Mouse (Mus musculus) layer of hippocampus, postnatal 36 days (tissue): ENCODE results near the gene Atp6ap1l. TPM values are rescaled to one million over a fixed set of nuclear protein-coding genes. Genes with fewer than 3 reads are reported as not detected.

Experiments
- DNase-seq, 2 experiments: peaks; one replicate each; pipeline ENCODE4 v3.0.0; 2022
- total RNA-seq, 2 experiments: library from RNA; stranded (reverse); gene quantifications; 2 replicates each; pipeline ENCODE4 v1.2.3; 2021

Atp6ap1l gene
- total RNA-seq, 2 experiments from 2014 or later: 1.9 to 2.0 TPM

DNA sequence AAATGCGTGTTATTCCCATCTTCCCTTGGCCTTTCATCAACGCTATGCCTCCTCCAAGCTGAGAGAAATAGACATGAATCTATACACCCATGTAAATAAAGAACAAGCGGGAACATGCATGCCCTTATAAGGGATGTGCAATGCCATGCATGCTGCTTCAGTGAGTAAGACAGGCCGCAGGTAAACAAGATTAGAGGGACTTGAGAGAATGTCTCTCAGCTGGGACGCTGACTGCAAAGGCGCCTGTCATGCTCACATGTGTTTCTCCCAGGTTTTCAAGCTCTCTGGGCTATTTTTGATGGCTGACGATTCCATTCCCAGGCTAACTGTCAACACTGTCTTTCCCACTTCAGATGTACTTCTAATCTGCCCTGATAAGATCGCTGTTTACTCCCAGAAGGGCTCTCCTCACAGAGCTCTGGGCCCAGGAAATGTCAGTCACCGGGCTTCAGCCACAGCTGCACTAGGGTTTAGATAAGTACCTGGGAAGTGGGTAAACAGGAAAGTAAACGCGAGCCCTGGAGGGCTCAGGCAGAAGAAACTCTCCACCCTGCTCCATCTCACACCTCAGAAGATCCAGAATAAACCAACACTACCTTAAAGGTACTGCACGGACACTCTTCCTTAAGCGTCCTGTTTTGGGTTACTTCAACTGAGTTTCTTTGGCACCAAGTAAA lies 19.2 kb downstream of the Atp6ap1l start:
- DNase-seq: no peak

DNA sequence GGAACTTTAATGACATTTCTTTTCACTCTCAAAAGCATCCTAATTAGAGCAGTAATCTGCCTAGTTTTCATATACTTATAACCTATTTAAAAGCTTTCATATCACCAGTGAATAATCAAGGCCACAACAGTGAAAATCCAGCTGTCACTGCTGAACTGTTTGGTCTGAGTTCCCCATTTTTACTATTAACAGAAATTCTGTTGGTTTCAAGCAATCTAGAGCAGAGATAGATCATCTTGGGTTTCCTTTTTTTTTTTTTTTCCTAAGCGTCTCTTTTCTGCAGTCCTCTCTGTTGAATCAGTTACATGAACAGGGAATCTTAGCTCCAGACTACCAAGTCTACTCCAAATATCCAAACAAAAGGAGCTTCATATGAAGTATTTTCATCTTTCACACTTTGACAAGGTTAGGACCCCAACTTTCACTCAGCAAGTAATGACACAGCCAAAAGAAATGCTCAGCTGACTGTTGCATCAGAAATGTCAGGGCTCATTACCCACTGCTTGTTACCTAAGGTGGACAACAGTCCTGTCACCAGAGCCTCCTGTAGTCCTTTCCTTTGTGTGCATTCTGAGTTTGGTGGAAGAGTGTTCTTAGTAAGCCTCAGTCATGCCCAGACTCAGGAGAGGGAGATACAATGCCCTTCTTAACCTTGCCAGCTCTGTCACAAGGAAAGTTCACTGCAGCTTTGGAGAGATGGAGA lies 23.3 kb downstream of the Atp6ap1l start:
- no peak for DNase-seq

DNA sequence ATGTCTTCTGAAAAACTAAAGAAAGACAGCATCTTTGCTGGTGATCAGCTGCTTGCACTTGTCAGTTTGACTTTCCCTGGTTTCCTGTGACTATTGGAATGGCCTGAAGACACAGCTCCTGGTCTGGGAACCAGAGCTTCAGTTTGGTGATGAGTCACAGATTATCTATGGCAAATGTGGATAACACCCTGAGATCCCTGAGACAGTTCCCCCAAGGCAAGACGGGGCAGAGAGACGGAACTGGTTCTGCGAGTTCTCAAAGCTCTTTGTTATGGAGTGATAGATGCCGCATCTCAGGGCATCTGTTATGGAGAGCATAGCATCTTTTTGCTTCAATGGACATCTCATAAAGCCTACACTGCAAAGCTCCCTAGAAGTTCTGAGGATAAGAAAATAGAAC lies 33.6 kb downstream of the Atp6ap1l start:
- no peak for DNase-seq

DNA sequence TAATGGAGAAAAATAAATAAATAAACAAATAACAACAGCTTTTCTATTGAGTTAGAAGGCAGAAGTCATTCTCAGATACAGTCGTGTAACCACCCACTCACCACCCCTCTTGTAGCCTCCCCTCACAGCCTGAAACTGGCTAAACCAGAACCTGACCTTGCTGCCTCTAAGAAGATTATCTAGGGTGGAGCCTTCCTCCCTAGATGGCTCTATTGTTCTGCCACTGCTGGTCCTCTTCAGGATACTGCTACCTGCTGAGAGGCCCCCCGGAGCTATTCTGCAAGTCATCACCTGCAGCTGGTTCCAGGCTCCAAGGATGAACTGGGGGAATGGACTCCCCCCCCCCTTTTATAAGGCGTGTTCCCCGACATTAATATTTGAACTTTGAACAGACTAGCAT lies 36.0 kb downstream of the Atp6ap1l start:
- no peak for DNase-seq

DNA sequence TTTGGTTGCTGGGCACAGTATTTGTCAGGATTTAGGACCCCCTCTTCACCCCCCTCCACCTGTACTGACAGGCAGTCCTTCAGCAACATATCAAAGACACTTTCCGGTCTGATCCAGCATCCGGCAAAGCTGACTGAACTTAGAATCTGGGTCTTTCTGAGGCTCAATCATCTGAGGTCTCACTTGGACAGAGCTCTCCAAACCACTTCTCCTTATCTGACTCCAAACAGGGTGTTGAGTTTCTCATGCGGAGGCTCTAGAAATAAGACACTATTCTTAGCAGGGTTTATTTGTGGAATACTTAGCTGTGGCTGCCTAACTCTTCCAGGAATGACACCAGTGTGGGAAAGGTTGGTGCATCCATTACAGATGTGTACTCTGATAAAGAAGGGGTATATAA lies 43.0 kb downstream of the Atp6ap1l start:
- DNase-seq: no peak

DNA sequence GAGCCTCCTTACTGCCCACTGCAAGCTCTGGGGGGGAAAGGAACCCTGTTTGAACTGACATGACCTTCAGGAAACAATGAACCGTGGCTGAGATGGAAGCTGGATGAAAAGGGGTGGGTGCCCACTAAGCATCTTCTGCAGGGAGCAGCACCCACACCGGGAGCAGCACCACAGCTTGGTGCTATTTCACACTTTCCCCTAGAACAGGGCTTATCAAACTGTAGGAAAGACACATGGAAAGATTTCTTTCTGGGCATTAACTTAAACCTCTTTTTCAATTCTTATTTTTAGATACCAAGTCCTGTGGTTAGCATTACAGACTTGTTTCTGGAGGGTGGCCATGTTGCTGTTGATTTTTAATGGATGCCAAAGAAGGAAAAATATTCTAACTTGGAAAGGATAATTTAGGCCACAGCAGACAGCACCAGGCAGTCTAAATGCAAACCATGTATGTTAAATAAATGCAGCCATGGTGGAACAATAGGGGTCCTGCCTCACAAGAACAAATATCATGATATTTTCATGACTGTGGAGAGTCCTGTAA lies 44.2 kb downstream of the Atp6ap1l start:
- DNase-seq: no peak

DNA sequence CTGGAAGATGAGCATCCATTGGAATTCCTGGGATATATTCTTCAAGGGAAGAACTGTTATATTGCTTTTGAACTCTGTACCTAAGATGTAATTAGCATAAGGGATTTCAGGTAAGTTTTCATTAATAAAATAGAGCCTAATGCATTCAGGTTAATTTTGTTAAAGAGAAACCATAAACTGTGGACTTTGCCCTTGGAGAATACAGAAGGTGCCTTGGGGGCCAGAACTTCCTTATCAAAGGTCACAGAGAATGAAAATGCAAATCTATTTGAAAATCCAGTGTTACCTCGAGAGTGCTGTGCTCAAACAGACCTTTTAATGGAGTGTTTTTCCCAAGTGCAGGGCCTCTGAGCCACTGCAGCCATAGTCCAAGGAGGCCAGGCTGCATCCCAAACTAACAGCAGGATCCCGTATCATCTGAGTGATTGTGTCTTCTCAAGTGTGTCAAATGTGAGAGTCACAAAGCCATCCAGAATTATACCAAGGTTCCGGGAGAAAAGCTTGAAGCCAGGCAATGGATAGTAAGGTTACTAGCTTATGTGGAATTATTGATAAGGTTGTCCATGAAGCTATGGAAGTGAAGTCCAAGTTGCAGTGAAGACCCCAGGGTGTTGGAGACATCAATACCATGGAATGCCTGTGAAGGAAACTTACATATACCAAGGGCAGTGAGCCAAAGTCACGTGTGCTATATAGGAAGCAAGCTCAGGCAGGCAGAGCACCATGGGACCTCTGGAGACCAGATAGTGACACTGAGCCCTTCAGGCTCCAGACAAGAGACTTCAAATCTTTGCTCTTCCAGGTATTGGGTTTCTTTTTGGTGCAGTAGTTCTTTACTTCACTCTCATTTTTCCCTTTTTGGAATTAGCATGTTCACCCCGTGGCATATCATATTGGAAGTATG lies 52.2 kb downstream of the Atp6ap1l start:
- no peak for DNase-seq

DNA sequence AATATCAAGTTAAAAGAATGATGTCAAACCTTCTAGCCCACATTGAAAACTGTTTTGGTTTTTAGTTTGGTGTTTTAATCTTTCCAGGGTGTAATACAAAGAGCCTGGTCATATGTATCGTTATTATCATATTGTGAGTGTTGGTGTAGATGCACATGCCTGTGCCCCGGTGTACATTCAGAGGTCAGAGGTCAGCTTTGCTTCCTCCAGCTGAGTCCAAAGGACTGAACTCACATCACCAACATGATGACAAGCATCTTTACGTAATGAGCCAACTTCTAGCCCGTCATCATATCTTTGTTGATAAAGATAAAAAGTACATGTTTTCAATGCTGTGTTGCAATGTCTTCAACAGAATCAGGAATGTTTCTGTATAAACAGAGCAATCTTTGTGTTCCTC lies 53.4 kb downstream of the Atp6ap1l start:
- no peak for DNase-seq

DNA sequence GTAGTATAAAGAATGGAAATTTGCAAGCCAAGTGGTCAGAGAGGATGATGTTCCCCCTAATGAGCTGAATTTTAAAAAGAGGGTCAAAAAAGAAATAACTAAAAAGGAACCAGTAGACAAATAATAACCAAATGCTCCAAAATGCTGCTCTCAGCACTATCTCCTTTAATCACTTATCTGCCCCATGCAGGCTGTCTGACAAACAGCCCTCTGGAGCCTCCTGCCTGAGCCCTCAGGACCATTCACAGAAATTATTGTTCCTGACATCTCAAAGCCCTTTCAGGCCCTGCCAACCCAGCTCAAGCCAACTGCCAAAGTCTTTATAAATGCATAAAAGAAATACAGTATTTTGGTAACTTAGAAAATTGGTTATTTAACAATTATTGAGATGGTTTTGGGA lies 61.0 kb downstream of the Atp6ap1l start:
- no peak for DNase-seq

DNA sequence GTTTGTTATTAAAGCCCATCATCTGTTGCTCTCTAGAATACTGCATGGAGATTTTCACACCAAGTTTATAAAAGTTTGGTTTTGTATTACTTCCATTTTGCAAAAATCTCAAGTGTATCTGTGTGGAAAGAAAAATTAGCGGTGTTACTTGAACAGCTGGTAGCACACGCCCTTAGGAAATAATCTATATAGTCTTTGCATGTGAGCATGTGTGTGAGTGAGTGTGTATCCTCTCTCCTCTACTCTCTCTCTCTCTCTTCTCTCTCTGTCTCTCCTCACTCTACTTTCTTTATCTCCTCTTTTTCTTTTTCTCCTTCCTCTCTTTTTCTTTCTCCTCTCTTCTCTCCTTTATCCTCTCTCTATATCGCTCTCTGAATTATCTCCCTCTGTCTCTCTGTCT lies 61.7 kb downstream of the Atp6ap1l start:
- no peak for DNase-seq

DNA sequence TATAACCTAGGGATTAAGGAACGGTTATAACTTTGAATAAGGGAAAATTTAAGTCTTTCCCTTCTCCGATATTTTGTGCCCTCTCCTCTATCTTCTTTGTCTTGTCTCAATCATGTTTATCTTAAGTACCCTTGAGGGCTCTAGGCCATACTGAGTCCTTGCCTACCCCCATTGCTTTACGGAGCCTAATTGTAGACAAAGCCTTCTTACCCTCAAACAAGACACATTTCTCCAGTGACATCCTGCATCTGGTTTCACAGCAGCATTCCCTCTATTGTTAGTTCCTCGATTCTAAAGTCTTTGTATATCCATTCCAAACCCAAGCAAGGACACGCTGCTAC lies 64.0 kb downstream of the Atp6ap1l start:
- no peak for DNase-seq

DNA sequence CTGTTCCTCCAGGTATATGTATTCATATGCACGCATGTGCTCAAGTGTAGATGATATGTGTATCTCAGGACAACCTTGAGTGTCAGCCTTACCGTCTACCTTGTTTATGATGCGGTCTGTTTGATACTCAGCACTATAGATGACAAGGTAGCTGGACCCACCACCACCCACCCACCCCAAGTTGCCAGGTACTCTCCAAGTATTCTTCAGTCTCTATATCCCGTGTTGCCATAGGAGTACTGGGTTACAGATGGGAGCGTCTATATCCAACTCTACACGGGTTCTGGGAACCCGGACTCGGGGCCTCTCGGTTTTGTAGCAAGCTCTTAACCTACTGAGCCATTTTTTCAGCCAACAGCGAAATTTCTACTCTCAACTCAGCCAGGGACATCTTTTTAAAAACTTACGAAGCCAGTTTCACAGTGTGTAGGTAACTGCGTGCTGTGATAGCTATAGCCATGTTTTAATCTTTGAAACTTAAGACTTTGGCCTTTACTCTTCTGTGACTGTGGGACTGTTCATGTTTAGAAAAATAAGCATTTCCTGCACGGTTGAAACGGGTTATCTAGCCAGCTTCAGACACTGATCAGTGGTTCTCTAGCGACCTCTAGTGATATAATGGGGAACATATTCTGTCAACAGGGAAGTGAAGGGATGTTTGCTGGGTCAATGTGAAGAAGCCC lies 64.5 kb downstream of the Atp6ap1l start:
- DNase-seq: no peak

DNA sequence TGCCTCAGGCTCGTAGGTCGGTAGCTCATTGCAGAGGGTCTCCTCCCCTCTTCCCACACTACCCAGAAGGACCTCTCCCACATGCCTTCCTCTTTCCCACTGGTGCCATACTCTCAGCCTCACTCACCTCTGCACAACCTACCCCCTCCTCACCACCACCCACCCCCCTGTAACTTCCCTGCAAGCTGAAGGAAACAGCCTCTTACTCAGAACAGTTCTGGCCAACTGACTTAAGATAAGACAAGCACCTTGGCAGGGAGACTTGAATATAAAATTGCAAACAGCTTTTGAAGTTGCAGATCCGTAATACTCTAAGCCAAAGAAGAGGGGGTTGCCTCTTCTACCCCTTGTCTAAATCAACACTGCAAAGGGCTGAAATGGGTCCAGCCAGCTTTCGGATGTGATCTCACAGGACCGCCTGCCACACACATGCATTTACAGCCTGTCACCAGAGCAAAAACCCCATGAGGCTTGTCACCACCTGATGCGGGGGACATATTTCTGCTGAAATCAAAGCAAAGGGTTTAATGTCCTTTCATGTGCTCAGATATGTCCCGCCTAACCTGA lies 71.4 kb downstream of the Atp6ap1l start:
- no peak for DNase-seq

Other genes starting within 250 kb of the Atp6ap1l start
- 100 to 1,000 TPM; 235 to 236 TPM for gene Rps23, start 17.6 kb upstream of the Atp6ap1l start, total RNA-seq